Mouse (Mus musculus) bone marrow, adult 2 months (tissue): ENCODE results near the gene Cbarp.

Experiments
- CTCF ChIP-seq: fragments of 200-500 bp; IDR thresholded peaks from 2 replicates; pipeline ENCODE4 v1.5.1; 2011; ENCODE audit warnings: low read length, control low read depth; ENCODE audit not compliant: control insufficient read depth, insufficient read depth
- POLR2A ChIP-seq: fragments of 200-500 bp; IDR thresholded peaks from 2 replicates; pipeline ENCODE4 v1.6.1; 2011; ENCODE audit warnings: low read depth, mild to moderate bottlenecking, control low read depth, low read length, borderline replicate concordance; ENCODE audit not compliant: control insufficient read depth

DNA sequence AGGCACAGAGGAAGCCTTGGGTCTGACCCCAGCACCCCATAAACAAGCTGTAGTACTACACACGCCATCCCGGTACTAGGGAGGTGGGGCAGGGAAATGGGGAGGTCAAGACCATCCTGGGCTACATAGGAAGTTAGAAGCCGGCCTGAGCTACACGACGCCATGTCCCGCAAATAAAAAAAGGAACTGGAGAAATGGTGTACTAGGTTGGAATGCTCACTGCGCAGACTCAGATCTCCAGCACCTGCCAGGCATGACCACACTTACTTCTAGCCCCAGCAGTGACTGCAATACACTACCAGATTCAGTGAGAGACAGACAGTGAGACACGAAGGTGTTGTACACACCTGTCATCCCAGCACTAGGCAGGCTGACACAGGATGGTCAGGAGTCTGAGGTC is 53.2 kb downstream of the Cbarp start:
- TF ChIP-seq CTCF (no peak), POLR2A (no peak)
